Mouse (Mus musculus) brain, embryonic 14.5 days (tissue): ENCODE results near the gene Fip1l1.

ENCODE experiments used
- CTCF ChIP-seq: fragments of 200-500 bp; IDR thresholded peaks from 2 replicates; pipeline ENCODE4 v1.5.1; 2012; ENCODE audit warnings: inconsistent platforms, mild to moderate bottlenecking, moderate library complexity, borderline replicate concordance; ENCODE audit not compliant: insufficient read depth, insufficient read length; ENCODE audit errors: extremely low read depth
- POLR2A ChIP-seq: fragments of 200-500 bp; IDR thresholded peaks from 2 replicates; pipeline ENCODE4 v1.6.1; 2012; ENCODE audit warnings: mild to moderate bottlenecking, inconsistent platforms, borderline replicate concordance; ENCODE audit not compliant: poor library complexity, insufficient read depth, insufficient read length, severe bottlenecking; ENCODE audit errors: extremely low read depth

GRCm38 (mm10) chr5:74511686-74512085, 23.6 kb upstream of the Fip1l1 start:
- TF ChIP-seq CTCF (no peak), POLR2A (no peak)
